Mouse (Mus musculus): ENCODE data around the gene Papss2. TPM values are rescaled to one million over a fixed set of nuclear protein-coding genes. Genes with fewer than 3 reads are reported as not detected.

Papss2 gene
- polyA plus RNA-seq, 1 experiment from 2014 or later = 2.1 TPM

GRCm38 (mm10) chr19:32599006-32599405, 3.4 kb downstream of the Papss2 start:
- no peak overlapping the region for H3K4me3 ChIP-seq (replicated peaks)
- ATAC-seq (ENCODE audit: low read depth) (no peak), DNase-seq (no peak)
- peaks cover 39% of the 10 kb centered on the region for H3K27me3 ChIP-seq
- no peak overlapping the region for H3K9ac ChIP-seq
- H3K9me3 ChIP-seq (replicated peaks) = no peaks in the 10 kb centered on the region
- H3K36me3 ChIP-seq = no peaks in the 10 kb centered on the region
- H3K4me2 ChIP-seq = no peak overlapping the region
- peaks cover 15% of the 10 kb centered on the region for H3K4me1 ChIP-seq (replicated peaks)
- WGBS (ENCODE audit: insufficient replicate concordance) = 70% methylated on average over 7 of the region's 7 CpGs
- no peak overlapping the region for H3K27ac ChIP-seq

DNA sequence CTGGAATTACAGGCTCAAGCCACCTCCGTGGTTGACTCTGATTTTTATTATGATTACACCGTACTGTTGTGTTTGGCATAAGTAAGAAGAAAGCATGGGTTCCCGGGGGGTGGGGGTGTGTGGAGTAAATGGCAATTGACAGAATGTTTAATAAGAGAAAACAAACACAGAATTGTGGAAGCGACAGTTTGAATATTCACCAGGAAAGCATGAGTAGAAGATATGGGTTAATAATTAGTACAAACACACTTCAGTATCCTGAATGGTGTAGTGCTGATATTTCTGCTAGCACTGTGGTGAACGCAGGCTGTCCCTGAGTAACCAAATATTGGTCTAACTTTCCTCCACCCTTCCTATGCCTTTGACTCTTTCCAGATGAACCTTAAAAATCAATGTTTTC, 3.8 kb downstream of the Papss2 start:
- Histone ChIP-seq H3K27ac (no peak overlapping the region), H3K36me3 (no peaks in the 10 kb centered on the region), H3K9me3 (replicated peaks) (no peaks in the 10 kb centered on the region), H3K4me3 (replicated peaks) (no peak overlapping the region), H3K4me2 (no peak overlapping the region), H3K9ac (no peak overlapping the region), H3K4me1 (replicated peaks) (peaks cover 20% of the 10 kb centered on the region), H3K27me3 (peaks cover 34% of the 10 kb centered on the region)
- DNase-seq (no peak), ATAC-seq (ENCODE audit: low read depth) (no peak)
- 59% methylated on average over 5 of the region's 5 CpGs for WGBS (ENCODE audit: insufficient replicate concordance)

- 59% methylated on average over 6 of the region's 6 CpGs for WGBS (ENCODE audit: insufficient replicate concordance)
- Histone ChIP-seq H3K9me3 (replicated peaks) (no peaks in the 10 kb centered on the region), H3K4me2 (no peak overlapping the region), H3K4me1 (replicated peaks) (peaks cover 16% of the 10 kb centered on the region), H3K4me3 (replicated peaks) (no peak overlapping the region), H3K9ac (no peak overlapping the region), H3K27ac (no peak overlapping the region), H3K27me3 (peaks cover 17% of the 10 kb centered on the region), H3K36me3 (no peaks in the 10 kb centered on the region)
- DNase-seq = no peak
- ATAC-seq (ENCODE audit: low read depth) = no peak
Measured at GRCm38 (mm10) chr19:32601033-32601770, 5.6 kb downstream of the Papss2 start.

- H3K9ac ChIP-seq = no peak overlapping the region
- H3K27me3 ChIP-seq = no peaks in the 10 kb centered on the region
- no peak overlapping the region for H3K4me3 ChIP-seq (replicated peaks)
- no peaks in the 10 kb centered on the region for H3K36me3 ChIP-seq
- peaks cover 16% of the 10 kb centered on the region for H3K4me1 ChIP-seq (replicated peaks)
- no peak overlapping the region for H3K27ac ChIP-seq
- H3K4me2 ChIP-seq = no peak overlapping the region
- no peaks in the 10 kb centered on the region for H3K9me3 ChIP-seq (replicated peaks)
- DNase-seq (no peak), ATAC-seq (ENCODE audit: low read depth) (no peak)
- WGBS (ENCODE audit: insufficient replicate concordance) = 56% methylated on average over 1 of the region's 1 CpGs
Measured at GRCm38 (mm10) chr19:32603466-32603865, 7.9 kb downstream of the Papss2 start.

DNA sequence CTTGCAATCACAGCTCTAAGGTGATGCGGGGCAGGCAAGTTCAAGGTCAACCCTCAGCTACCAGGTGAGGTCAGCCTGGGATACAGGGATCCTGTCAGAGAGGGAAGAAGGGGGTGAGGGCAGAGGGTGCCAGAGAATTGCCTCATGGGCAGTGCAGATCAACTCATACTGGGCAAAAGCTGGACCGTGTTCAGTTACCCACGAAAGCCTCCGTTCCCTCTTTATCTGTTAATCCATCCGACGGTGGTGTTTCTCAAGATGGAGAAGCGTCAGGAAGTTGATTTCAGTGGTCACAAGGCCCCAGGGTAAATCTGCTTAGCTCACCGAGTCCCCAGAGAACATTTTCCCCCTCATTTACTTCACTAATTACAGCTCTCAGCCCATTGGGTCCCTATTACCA, 8.5 kb downstream of the Papss2 start:
- Histone ChIP-seq H3K36me3 (no peaks in the 10 kb centered on the region), H3K4me2 (no peak overlapping the region), H3K9ac (no peak overlapping the region), H3K4me1 (replicated peaks) (peaks cover 16% of the 10 kb centered on the region), H3K27ac (no peak overlapping the region), H3K9me3 (replicated peaks) (no peaks in the 10 kb centered on the region), H3K27me3 (no peaks in the 10 kb centered on the region), H3K4me3 (replicated peaks) (no peak overlapping the region)
- DNase-seq (no peak), ATAC-seq (ENCODE audit: low read depth) (no peak)
- 23% methylated on average over 8 of the region's 8 CpGs for WGBS (ENCODE audit: insufficient replicate concordance)

DNA sequence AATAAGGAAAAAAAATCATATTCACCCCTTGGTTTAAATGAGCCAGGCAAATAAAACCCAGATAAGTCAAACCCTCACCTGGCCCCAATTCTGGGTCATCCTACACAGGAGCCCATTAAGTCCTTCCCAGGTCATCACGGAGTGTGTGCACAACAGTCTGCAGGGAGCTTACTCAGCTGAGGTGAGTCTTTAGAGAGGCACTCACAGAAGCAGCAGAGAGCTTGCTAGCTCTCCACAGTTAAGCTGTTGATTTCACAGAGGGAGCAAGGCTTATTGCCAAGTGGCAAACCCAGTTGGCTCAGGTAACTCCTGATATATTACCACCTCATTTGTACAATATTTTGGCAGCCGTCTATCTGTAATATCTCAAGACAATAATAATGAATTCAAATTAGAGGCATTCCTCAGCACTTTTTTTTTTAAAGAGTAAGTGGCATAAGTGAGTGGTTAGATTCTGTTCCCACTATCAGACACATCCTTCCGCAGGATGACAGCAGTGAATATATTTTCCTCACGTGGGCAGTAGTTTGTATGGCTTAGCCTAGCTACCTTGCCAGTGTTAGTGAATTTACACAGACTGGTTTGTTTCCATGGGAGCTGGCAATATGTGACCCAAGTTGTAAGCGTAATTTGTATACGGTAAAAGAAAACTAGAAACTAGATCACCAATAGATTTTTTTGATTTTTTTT, 9.1 kb downstream of the Papss2 start:
- WGBS (ENCODE audit: insufficient replicate concordance) = 64% methylated on average over 6 of the region's 6 CpGs
- H3K27me3 ChIP-seq = no peaks in the 10 kb centered on the region
- H3K4me1 ChIP-seq (replicated peaks) = peaks cover 16% of the 10 kb centered on the region
- H3K9ac ChIP-seq = no peak overlapping the region
- no peak overlapping the region for H3K4me2 ChIP-seq
- no peak for ATAC-seq (ENCODE audit: low read depth)
- H3K36me3 ChIP-seq = no peaks in the 10 kb centered on the region
- no peak overlapping the region for H3K4me3 ChIP-seq (replicated peaks)
- no peak for DNase-seq
- H3K9me3 ChIP-seq (replicated peaks) = no peaks in the 10 kb centered on the region
- H3K27ac ChIP-seq = no peak overlapping the region

- DNase-seq (no peak), ATAC-seq (ENCODE audit: low read depth) (no peak)
- 64% methylated on average over 4 of the region's 4 CpGs for WGBS (ENCODE audit: insufficient replicate concordance)
- Histone ChIP-seq H3K36me3 (no peaks in the 10 kb centered on the region), H3K4me3 (replicated peaks) (no peak overlapping the region), H3K4me1 (replicated peaks) (peaks cover 13% of the 10 kb centered on the region), H3K4me2 (no peak overlapping the region), H3K27ac (no peak overlapping the region), H3K27me3 (no peaks in the 10 kb centered on the region), H3K9ac (no peak overlapping the region), H3K9me3 (replicated peaks) (no peaks in the 10 kb centered on the region)
Measured at GRCm38 (mm10) chr19:32606227-32606827, 10.7 kb downstream of the Papss2 start.

- Histone ChIP-seq H3K27ac (no peak overlapping the region), H3K4me1 (replicated peaks) (peaks cover 13% of the 10 kb centered on the region), H3K9ac (no peak overlapping the region), H3K4me3 (replicated peaks) (no peak overlapping the region), H3K4me2 (no peak overlapping the region), H3K9me3 (replicated peaks) (no peaks in the 10 kb centered on the region), H3K27me3 (no peaks in the 10 kb centered on the region), H3K36me3 (no peaks in the 10 kb centered on the region)
- ATAC-seq (ENCODE audit: low read depth) (no peak), DNase-seq (no peak)
- WGBS (ENCODE audit: insufficient replicate concordance) = 67% methylated on average over 8 of the region's 8 CpGs
Measured at GRCm38 (mm10) chr19:32607036-32607435, 11.4 kb downstream of the Papss2 start.

DNA sequence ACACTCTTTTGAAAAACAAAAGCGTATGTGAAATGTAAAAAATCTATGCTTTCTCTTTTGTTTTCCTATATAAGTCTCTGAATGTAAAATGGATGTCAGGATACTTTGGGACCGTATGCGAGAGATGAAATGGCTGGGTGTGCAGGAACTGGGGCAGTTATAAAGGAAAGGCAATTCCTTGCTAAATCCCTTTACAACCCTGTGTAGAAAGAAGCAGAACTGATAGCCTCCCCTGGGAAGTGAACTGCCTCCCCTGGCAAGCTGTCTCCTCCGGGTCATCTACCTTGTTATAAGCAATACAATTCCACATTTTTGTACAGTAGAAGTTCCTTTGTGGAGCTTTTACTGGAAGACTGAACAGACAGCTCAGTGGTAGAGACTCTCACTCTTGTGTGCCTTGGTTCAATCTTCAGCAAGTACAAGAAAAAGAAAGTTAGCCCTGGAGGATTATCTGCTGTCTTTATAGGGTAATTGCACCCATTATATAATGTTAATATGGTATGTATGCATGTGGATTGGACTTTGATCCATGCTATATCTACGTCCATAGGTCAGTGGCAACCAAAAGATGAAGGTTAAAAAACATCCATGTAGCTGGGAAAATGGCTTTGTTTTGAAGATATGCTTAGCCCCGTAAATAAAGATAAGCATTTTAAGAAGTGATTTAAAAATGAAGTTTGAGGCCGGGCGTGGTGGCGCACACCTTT, 15.9 kb downstream of the Papss2 start:
- no peak overlapping the region for H3K4me3 ChIP-seq (replicated peaks)
- no peak overlapping the region for H3K27ac ChIP-seq
- H3K27me3 ChIP-seq = no peaks in the 10 kb centered on the region
- ATAC-seq (ENCODE audit: low read depth) (no peak), DNase-seq (no peak)
- no peaks in the 10 kb centered on the region for H3K36me3 ChIP-seq
- H3K9me3 ChIP-seq (replicated peaks) = no peaks in the 10 kb centered on the region
- WGBS (ENCODE audit: insufficient replicate concordance) = 74% methylated on average over 9 of the region's 9 CpGs
- no peak overlapping the region for H3K9ac ChIP-seq
- no peak overlapping the region for H3K4me2 ChIP-seq
- H3K4me1 ChIP-seq (replicated peaks) = no peaks in the 10 kb centered on the region; the same call in 1 of the 2 replicates

- no peak overlapping the region for H3K4me3 ChIP-seq (replicated peaks)
- H3K4me2 ChIP-seq = no peak overlapping the region
- no peak for DNase-seq
- H3K4me1 ChIP-seq (replicated peaks) = no peaks in the 10 kb centered on the region; the same call in 1 of the 2 replicates
- ATAC-seq (ENCODE audit: low read depth) = no peak
- no peak overlapping the region for H3K9ac ChIP-seq
- WGBS (ENCODE audit: insufficient replicate concordance) = 65% methylated on average over 12 of the region's 12 CpGs
- no peak overlapping the region for H3K27ac ChIP-seq
- no peaks in the 10 kb centered on the region for H3K27me3 ChIP-seq
- no peaks in the 10 kb centered on the region for H3K36me3 ChIP-seq
- H3K9me3 ChIP-seq (replicated peaks) = no peaks in the 10 kb centered on the region
Measured at GRCm38 (mm10) chr19:32614046-32614771, 18.6 kb downstream of the Papss2 start.

GRCm38 (mm10) chr19:32614772-32615099, 19.1 kb downstream of the Papss2 start:
- 61% methylated on average over 2 of the region's 2 CpGs for WGBS (ENCODE audit: insufficient replicate concordance)
- ATAC-seq (ENCODE audit: low read depth) = no peak

More at GRCm38 (mm10) chr19:32614772-32615099, 19.1 kb downstream of the Papss2 start:
- H3K9me3 ChIP-seq (replicated peaks) = no peaks in the 10 kb centered on the region
- no peak overlapping the region for H3K9ac ChIP-seq
- no peaks in the 10 kb centered on the region for H3K27me3 ChIP-seq
- DNase-seq = no peak
- no peak overlapping the region for H3K27ac ChIP-seq
- H3K4me1 ChIP-seq (replicated peaks) = no peaks in the 10 kb centered on the region; the same call in 1 of the 2 replicates
- no peaks in the 10 kb centered on the region for H3K36me3 ChIP-seq
- H3K4me2 ChIP-seq = no peak overlapping the region
- H3K4me3 ChIP-seq (replicated peaks) = no peak overlapping the region
